In genomic region chr1:133178732-133179440, GRCm38 (mm10) we compare ENCODE assay signal across 9 mouse cellular contexts. TPM values are rescaled to one million over a fixed set of nuclear protein-coding genes. Genes with fewer than 3 reads are reported as not detected.
DNase-seq lines count a peak whose midpoint lies in the region; ATAC-seq and TF ChIP-seq lines count a peak whose summit lies in the region.
"Had no signal": no experiment of that assay in that cellular context is flagged by ENCODE, and none has a peak within 500 bp of the region (broad histone marks: within the 10 kb centered on the region; RNA-seq: fewer than 3 reads in every experiment).

No protein-coding gene starts in this region.

- H3K27me3 ChIP-seq in hindbrain, embryonic 15.5 days, result no peaks in the 10 kb centered on the region
- no peaks in the 10 kb centered on the region for H3K27me3 ChIP-seq in neural tube, embryonic 15.5 days (replicated peaks)
- no peaks in the 10 kb centered on the region for H3K27me3 ChIP-seq in intestine, embryonic 16.5 days (replicated peaks; ENCODE audit: control insufficient read depth, insufficient read depth, low read length)

- no peak overlapping the region for H3K27ac ChIP-seq in gastrocnemius, adult 2 months
- H3K27ac ChIP-seq in hindbrain, embryonic 15.5 days (replicated peaks), result peak overlapping the region; percentile 74
- H3K27ac ChIP-seq in neural tube, embryonic 15.5 days (replicated peaks), result peak overlapping the region; percentile 58
- H3K27ac ChIP-seq in intestine, embryonic 16.5 days (ENCODE audit: low read length), result no peak overlapping the region
- H3K27ac ChIP-seq: limb, embryonic 15.5 days had no signal

- DNase-seq in gastrocnemius, adult 2 months, result peak; percentile 39
- DNase-seq in gastrocnemius, postnatal 10 days, result no peak
- peak; percentile 89 to 94 for DNase-seq in cerebellum, postnatal 10 days
- no peak for DNase-seq in thymus, postnatal 10 days (ENCODE audit: low spot score in 2 of 2)
- no peak for DNase-seq in spleen, adult 12 weeks (ENCODE audit: low spot score)

- ATAC-seq in hindbrain, embryonic 15.5 days (ENCODE audit: low FRiP score, low read depth), result peak; percentile 21; the same call in 1 of the 2 replicates
- no peak for ATAC-seq in neural tube, embryonic 15.5 days (ENCODE audit: low FRiP score)
- no peak for ATAC-seq in intestine, embryonic 16.5 days

- H3K4me3 ChIP-seq in gastrocnemius, adult 2 months, result no peak overlapping the region
- H3K4me3 ChIP-seq in hindbrain, embryonic 15.5 days, result no peak overlapping the region
- H3K4me3 ChIP-seq in neural tube, embryonic 15.5 days (replicated peaks), result no peak overlapping the region
- no peak overlapping the region for H3K4me3 ChIP-seq in intestine, embryonic 16.5 days (ENCODE audit: low read length)
- H3K4me3 ChIP-seq: limb, embryonic 15.5 days had no signal

- H3K9me3 ChIP-seq in hindbrain, embryonic 15.5 days, result no peaks in the 10 kb centered on the region
- H3K9me3 ChIP-seq in neural tube, embryonic 15.5 days (replicated peaks), result no peaks in the 10 kb centered on the region
- no peaks in the 10 kb centered on the region for H3K9me3 ChIP-seq in intestine, embryonic 16.5 days (ENCODE audit: control insufficient read depth, low read length)
- H3K9me3 ChIP-seq: limb, embryonic 15.5 days had no signal

- H3K4me2 ChIP-seq in hindbrain, embryonic 15.5 days, result 0 out of 2 replicates have a peak overlapping the region, but pooled peaks have one; percentile 15
- H3K4me2 ChIP-seq in neural tube, embryonic 15.5 days, result no peak overlapping the region
- H3K4me2 ChIP-seq in intestine, embryonic 16.5 days (ENCODE audit: low read depth, low read length), result no peak overlapping the region
- H3K4me2 ChIP-seq: limb, embryonic 15.5 days had no signal

- intact Hi-C loops in gastrocnemius, adult 2 months (cut with DNase I), result loop anchor here (2.0 to 10.0 kb wide), 2 partner anchors 174 to 436 kb away; partner anchors contain the start of gene Snrpe

- H3K9ac ChIP-seq in hindbrain, embryonic 15.5 days, result no peak overlapping the region
- H3K9ac ChIP-seq in neural tube, embryonic 15.5 days (replicated peaks), result no peak overlapping the region
- H3K9ac ChIP-seq in intestine, embryonic 16.5 days (ENCODE audit: low read depth, low read length), result no peak overlapping the region
- H3K9ac ChIP-seq: limb, embryonic 15.5 days had no signal

- TF ChIP-seq CTCF in gastrocnemius, adult 2 months (IDR thresholded peaks at IDR 0.05), result no peak

- 68% methylated on average over 11 of the region's 11 CpGs for WGBS in hindbrain, embryonic 15.5 days
- WGBS in neural tube, embryonic 15.5 days, result 65% methylated on average over 11 of the region's 11 CpGs
- WGBS in intestine, embryonic 16.5 days, result 82% methylated on average over 11 of the region's 11 CpGs

- peaks cover 47% of the 10 kb centered on the region for H3K4me1 ChIP-seq in hindbrain, embryonic 15.5 days (replicated peaks)
- peaks cover 32% of the 10 kb centered on the region for H3K4me1 ChIP-seq in neural tube, embryonic 15.5 days
- H3K4me1 ChIP-seq in intestine, embryonic 16.5 days (ENCODE audit: control insufficient read depth, insufficient read depth, low read length), result peaks cover 23% of the 10 kb centered on the region

- H3K36me3 ChIP-seq in hindbrain, embryonic 15.5 days, result no peaks in the 10 kb centered on the region
- H3K36me3 ChIP-seq in neural tube, embryonic 15.5 days, result no peaks in the 10 kb centered on the region
- H3K36me3 ChIP-seq in intestine, embryonic 16.5 days (ENCODE audit: control insufficient read depth, insufficient read depth, low read length), result no peaks in the 10 kb centered on the region
- H3K36me3 ChIP-seq: limb, embryonic 15.5 days had no signal

RNA-seq across cellular contexts. Expression of gene Plekha6, which starts 14.9 kb away (rescaled TPM):
- 10 to 100 TPM in 1 of 2 experiments, 1 to 10 TPM in 1; 7.4 to 12.5 TPM for total RNA-seq in gastrocnemius, adult 2 months (2021)
- 10 to 100 TPM; 17.2 to 23.3 TPM for total RNA-seq in gastrocnemius, postnatal 10 days (2021)
- polyA plus RNA-seq in hindbrain, embryonic 15.5 days (2015; fragmentation: Nextera tagmentation; extraction: Ambion mirVana), result 17.2 and 19.9 TPM in 2 replicates
- 17.1 and 20.5 TPM in 2 replicates for polyA plus RNA-seq in neural tube, embryonic 15.5 days (2015; fragmentation: Nextera tagmentation; extraction: Ambion mirVana)
- 10.6 and 11.0 TPM in 2 replicates for polyA plus RNA-seq in intestine, embryonic 16.5 days (2015; fragmentation: Nextera tagmentation; extraction: Ambion mirVana)

RNA-seq across cellular contexts. Expression of gene Ppp1r15b, which starts 47.9 kb away (rescaled TPM):
- 10 to 100 TPM; 16.4 to 18.6 TPM for total RNA-seq in gastrocnemius, adult 2 months (2021)
- 10 to 100 TPM; 28.6 to 36.3 TPM for total RNA-seq in gastrocnemius, postnatal 10 days (2021)
- polyA plus RNA-seq in hindbrain, embryonic 15.5 days (2015; fragmentation: Nextera tagmentation; extraction: Ambion mirVana), result 26.7 and 28.0 TPM in 2 replicates
- 23.4 and 25.4 TPM in 2 replicates for polyA plus RNA-seq in neural tube, embryonic 15.5 days (2015; fragmentation: Nextera tagmentation; extraction: Ambion mirVana)
- 48.0 and 53.7 TPM in 2 replicates for polyA plus RNA-seq in intestine, embryonic 16.5 days (2015; fragmentation: Nextera tagmentation; extraction: Ambion mirVana)

Comparison
In these comparisons a context has a peak if more than half of its experiments do, and no peak if none do; other contexts are left out.
1. DNase-seq: peak in gastrocnemius, adult 2 months (single experiment) and cerebellum, postnatal 10 days (2 of 2); none in gastrocnemius, postnatal 10 days (single experiment), thymus, postnatal 10 days (0 of 2) and spleen, adult 12 weeks (single experiment).
2. H3K27ac ChIP-seq: peak in hindbrain, embryonic 15.5 days (single experiment) and neural tube, embryonic 15.5 days (single experiment); none in gastrocnemius, adult 2 months (single experiment) and intestine, embryonic 16.5 days (single experiment).